Mouse (Mus musculus) heart, adult 11 months (tissue): ENCODE measurements around the gene Gm2035.
"Not testable (repeated sequence)": the region's sequence is repeated elsewhere in the genome, so short reads cannot be mapped to it uniquely, and the experiment has no call there.

ENCODE experiments used
- DNase-seq: peaks from one replicate; pipeline ENCODE4 v3.0.0; 2022

Gene Gm2035

GRCm38 (mm10) chr12:87919721-87920120 is at the start of gene Gm2035:
Gene Gm2035, minus strand, starts transcription at chr12:87919857.
- not testable (repeated sequence) for DNase-seq

DNA sequence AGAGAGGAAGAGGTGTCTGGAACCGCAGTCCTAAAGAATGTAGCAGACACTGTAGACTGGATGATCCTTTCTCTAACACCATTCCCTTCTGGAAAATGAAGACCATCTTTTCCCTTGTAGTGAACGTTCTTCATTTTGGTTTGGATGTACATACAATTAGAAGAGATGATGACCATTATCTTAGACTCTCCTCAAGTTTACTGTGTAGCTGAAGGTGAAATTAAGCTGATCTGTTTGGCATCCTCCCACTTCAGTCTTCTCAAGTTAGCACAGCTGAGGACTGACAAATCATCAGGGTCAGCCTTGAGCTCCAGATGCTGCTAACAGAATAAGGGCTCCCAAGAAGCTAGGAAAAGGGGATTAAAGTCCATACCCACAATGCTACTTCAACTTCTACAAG is 34.1 kb upstream of the Gm2035 start, which contains the start of gene Gm2042:
Gene Gm2042 (plus strand): TSS at position 301 of the 400 bp plus-strand sequence.
- not testable (repeated sequence) for DNase-seq

GRCm38 (mm10) chr12:87895070-87895469 is 24.6 kb downstream of the Gm2035 start, which contains the start of gene Gm2022:
Gene Gm2022, plus strand, starts transcription at chr12:87895370.
- DNase-seq, result not testable (repeated sequence)

DNA sequence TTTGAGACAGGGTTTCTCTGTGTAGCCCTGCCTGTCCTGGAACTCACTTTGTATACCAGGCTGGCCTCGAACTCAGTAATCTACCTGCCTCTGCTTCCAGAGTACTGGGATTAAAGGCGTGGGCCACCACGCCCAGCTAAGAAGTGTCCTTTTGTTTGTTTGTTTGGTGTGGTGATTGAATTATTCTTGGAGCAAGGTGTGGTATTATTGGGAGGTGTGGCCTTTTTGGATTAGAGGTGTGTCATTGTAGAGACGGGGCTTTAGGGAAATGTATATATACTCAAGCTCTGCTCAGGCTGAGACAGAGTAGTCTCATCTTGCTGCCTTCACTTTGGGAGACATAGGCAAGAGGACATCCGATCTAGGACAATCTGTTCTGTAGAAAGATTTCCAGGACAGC is 45.9 kb downstream of the Gm2035 start, which contains the start of gene Gm2016:
Gene Gm2016 (plus strand): TSS at position 301 of the 400 bp plus-strand sequence.
- DNase-seq, result not testable (repeated sequence)
